Mouse (Mus musculus) T-cell, adult 66 days (primary cell): ENCODE measurements around the gene Abhd2. TPM values are rescaled to one million over a fixed set of nuclear protein-coding genes. Genes with fewer than 3 reads are reported as not detected.

Experiments used
- total RNA-seq, 2 experiments: library from RNA; stranded (reverse); gene quantifications; 3 replicates in 1 of 2; 4 replicates in 1 of 2; pipeline ENCODE4 v1.2.4; 2023

The Abhd2 gene
- 100 to 1,000 TPM; 103 to 104 TPM for total RNA-seq

GRCm38 (mm10) chr7:79272789-79273718 lies at the start of gene Abhd2:
Abhd2 (plus strand) TSS chr7:79273199.

GRCm38 (mm10) chr7:79386422-79387133 lies 113.6 kb downstream of the Abhd2 start, which contains the start of gene Rlbp1:
Rlbp1 (minus strand) TSS chr7:79387048.

GRCm38 (mm10) chr7:79391883-79392649 lies 119.1 kb downstream of the Abhd2 start, which contains the start of gene Fanci:
Fanci (plus strand) TSS chr7:79391929.

Other genes starting within 250 kb of the Abhd2 start
- gene Acan, start 219.7 kb upstream of the Abhd2 start, total RNA-seq = not detected
- not detected for gene Hapln3, start 142.2 kb upstream of the Abhd2 start, total RNA-seq
- 10 to 100 TPM; 25.4 to 30.6 TPM for gene Mfge8, start 124.1 kb upstream of the Abhd2 start, total RNA-seq
- gene Rlbp1, start 113.8 kb downstream of the Abhd2 start, total RNA-seq = not detected
- 1 to 10 TPM; 3.9 to 6.6 TPM for gene Fanci, start 118.7 kb downstream of the Abhd2 start, total RNA-seq
- gene Polg, start 193.2 kb downstream of the Abhd2 start, total RNA-seq = 100 to 1,000 TPM; 138 to 150 TPM